In genomic region chr9:101281906-101282305, GRCm38 (mm10) we compare ENCODE assay signal across 13 mouse cellular contexts.
"Had no signal": no experiment of that assay in that cellular context is flagged by ENCODE, and none has a peak within 500 bp of the region (broad histone marks: within the 10 kb centered on the region; RNA-seq: fewer than 3 reads in every experiment).

No protein-coding gene starts in this region.

- DNase-seq: lung, adult 2 months; lung, postnatal 36 days; right cerebral cortex, adult 18-20 months; right cerebral cortex, postnatal 25 days; thymus, adult 18-20 months; thymus, postnatal 14 days had no signal

- H3K4me1 ChIP-seq: midbrain, embryonic 13.5 days had no signal

- H3K4me3 ChIP-seq: left cerebral cortex, adult 2 months; limb, embryonic 10.5 days; midbrain, embryonic 13.5 days had no signal

- H3K4me2 ChIP-seq: midbrain, embryonic 13.5 days had no signal

- H3K9ac ChIP-seq: liver, embryonic 14.5 days; midbrain, embryonic 13.5 days had no signal

- H3K27me3 ChIP-seq: midbrain, embryonic 13.5 days had no signal

- ATAC-seq: intestine, embryonic 16.5 days; lung, postnatal 0 days; midbrain, embryonic 13.5 days had no signal

- H3K9me3 ChIP-seq: limb, embryonic 10.5 days; midbrain, embryonic 13.5 days had no signal

- H3K36me3 ChIP-seq: limb, embryonic 10.5 days; midbrain, embryonic 13.5 days had no signal

- H3K27ac ChIP-seq: left cerebral cortex, adult 2 months; limb, embryonic 10.5 days; liver, embryonic 14.5 days; midbrain, embryonic 13.5 days; stomach, postnatal 0 days had no signal
